Mouse (Mus musculus) intestine, embryonic 14.5 days (tissue): Measurements from ENCODE around the gene Josd2. TPM values are rescaled to one million over a fixed set of nuclear protein-coding genes. Genes with fewer than 3 reads are reported as not detected.
A peak's percentile ranks its signal among the peaks of the same experiment; 100 is the strongest.

ENCODE experiments used
- ATAC-seq: fragments of 200-750 bp; cut with Nextera tagmentation; replicated peaks from 2 replicates; pipeline ENCODE4 v1.8.0; 2017; ENCODE audit warnings: low read depth, moderate number of reproducible peaks, moderate TSS enrichment, moderate library complexity; ENCODE audit not compliant: low FRiP score, low TSS enrichment
- DNase-seq: peaks from one replicate; pipeline ENCODE4 v3.0.0-alpha.2; 2018; ENCODE audit warnings: low spot score
- H3K27ac ChIP-seq: fragments of 300-500 bp; sonication (generic); 2 replicates; pipeline ENCODE4 v1.5.1; 2014; ENCODE audit warnings: low read depth, mild to moderate bottlenecking, control low read depth
- H3K27me3 ChIP-seq: fragments of 300-500 bp; sonication (generic); replicated peaks from 2 replicates; pipeline ENCODE4 v1.6.1; 2014; ENCODE audit warnings: low read length, control low read depth; ENCODE audit not compliant: control insufficient read depth, insufficient read depth
- H3K36me3 ChIP-seq: fragments of 300-500 bp; sonication (generic); 2 replicates; pipeline ENCODE4 v1.6.1; 2014; ENCODE audit warnings: low read length, control low read depth; ENCODE audit not compliant: control insufficient read depth, insufficient read depth
- H3K4me1 ChIP-seq: fragments of 300-500 bp; sonication (generic); replicated peaks from 2 replicates; pipeline ENCODE4 v1.6.1; 2014; ENCODE audit warnings: low read length, control low read depth, mixed read lengths; ENCODE audit not compliant: control insufficient read depth, insufficient read depth
- H3K4me2 ChIP-seq: fragments of 300-500 bp; sonication (generic); 2 replicates; pipeline ENCODE4 v1.6.1; 2014; ENCODE audit warnings: low read length
- H3K4me3 ChIP-seq: fragments of 300-500 bp; sonication (generic); 2 replicates; pipeline ENCODE4 v1.5.1; 2014; ENCODE audit warnings: low read depth, low read length, control low read depth, mixed read lengths
- H3K9ac ChIP-seq: fragments of 300-500 bp; sonication (generic); 2 replicates; pipeline ENCODE4 v1.6.1; 2014; ENCODE audit warnings: mild to moderate bottlenecking, low read length
- H3K9me3 ChIP-seq: fragments of 300-500 bp; sonication (generic); 2 replicates; pipeline ENCODE4 v1.6.1; 2016; ENCODE audit warnings: low read length, control low read depth; ENCODE audit not compliant: control insufficient read depth
- WGBS: fragments of 180-500 bp; shearing (Covaris S2); extraction: QIAGEN DNeasy Blood & Tissue Kit; methylation state at CpG from one replicate; pipeline ENCODE4 v1.1.7; 2014; 5-methylcytosine and 5-hydroxymethylcytosine counted together
- polyA plus RNA-seq: library from polyadenylated mRNA; unstranded; fragments of >200 nt; fragmentation: Nextera tagmentation; extraction: Ambion mirVana; gene quantifications from 2 replicates; pipeline ENCODE4 v1.2.1, GENCODE M21; 2014

The Josd2 gene
- polyA plus RNA-seq, 1 experiment from 2014 or later = 72.1 TPM

- no peak overlapping the region for H3K4me2 ChIP-seq
- no peak overlapping the region for H3K9ac ChIP-seq
- 0 out of 2 replicates have a peak, but pooled peaks cover 4% of the 10 kb centered on the region for H3K4me1 ChIP-seq
- WGBS = 70% methylated on average over 31 of the region's 31 CpGs
- no peak overlapping the region for H3K27ac ChIP-seq
- peaks cover 57% of the 10 kb centered on the region for H3K27me3 ChIP-seq
- no peaks in the 10 kb centered on the region for H3K9me3 ChIP-seq
- H3K4me3 ChIP-seq = no peak overlapping the region
- DNase-seq (no peak), ATAC-seq (no peak)
- no peaks in the 10 kb centered on the region for H3K36me3 ChIP-seq
Measured at GRCm38 (mm10) chr7:44460767-44461502, 6.8 kb upstream of the Josd2 start.

- no peak overlapping the region for H3K4me3 ChIP-seq
- no peak overlapping the region for H3K27ac ChIP-seq
- peaks cover 57% of the 10 kb centered on the region for H3K27me3 ChIP-seq
- no peak overlapping the region for H3K9ac ChIP-seq
- no peak overlapping the region for H3K4me2 ChIP-seq
- 0 out of 2 replicates have a peak, but pooled peaks cover 4% of the 10 kb centered on the region for H3K4me1 ChIP-seq
- H3K36me3 ChIP-seq = no peaks in the 10 kb centered on the region
- 43% methylated on average over 57 of the region's 57 CpGs for WGBS
- ATAC-seq (no peak), DNase-seq (no peak)
- H3K9me3 ChIP-seq = no peaks in the 10 kb centered on the region
Measured at GRCm38 (mm10) chr7:44461503-44462217, 6.1 kb upstream of the Josd2 start.

- no peak for ATAC-seq
- H3K4me2 ChIP-seq = peak overlapping the region; percentile 44
- peaks cover 57% of the 10 kb centered on the region for H3K27me3 ChIP-seq
- H3K27ac ChIP-seq = no peak overlapping the region
- no peaks in the 10 kb centered on the region for H3K36me3 ChIP-seq
- H3K4me1 ChIP-seq = 0 out of 2 replicates have a peak, but pooled peaks cover 4% of the 10 kb centered on the region
- WGBS = 14% methylated on average over 77 of the region's 77 CpGs
- no peaks in the 10 kb centered on the region for H3K9me3 ChIP-seq
- H3K9ac ChIP-seq = no peak overlapping the region
- DNase-seq = peak; percentile 77
- peak overlapping the region; percentile 23 for H3K4me3 ChIP-seq
Measured at GRCm38 (mm10) chr7:44462218-44463055, 5.3 kb upstream of the Josd2 start.

DNA sequence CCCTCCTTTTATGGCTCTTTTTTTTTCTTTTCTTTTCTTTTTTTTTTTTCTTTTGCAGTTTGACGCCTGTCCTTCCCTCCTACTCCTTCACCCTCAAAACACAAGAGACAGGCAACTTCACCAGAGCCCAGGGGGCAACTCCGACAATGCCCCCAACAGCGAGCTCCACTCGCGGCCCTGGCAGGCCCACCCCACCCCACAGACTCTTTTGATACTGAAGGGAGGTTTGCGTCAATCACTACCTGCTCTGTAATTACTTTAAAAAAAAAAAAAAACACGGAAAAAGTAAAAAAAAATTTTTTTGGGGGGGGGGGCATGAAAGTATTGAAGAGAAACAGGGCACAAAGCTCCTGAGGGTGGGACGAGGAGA is 4.7 kb upstream of the Josd2 start:
- Histone ChIP-seq H3K4me2 (peak overlapping the region; percentile 44; the same call in 1 of the 2 replicates), H3K4me3 (0 out of 2 replicates have a peak overlapping the region, but pooled peaks have one; percentile 23)
- no peak for ATAC-seq

GRCm38 (mm10) chr7:44463556-44464225 is 4.1 kb upstream of the Josd2 start:
- H3K4me1 ChIP-seq = peaks cover 8% of the 10 kb centered on the region
- no peak overlapping the region for H3K4me2 ChIP-seq
- no peaks in the 10 kb centered on the region for H3K36me3 ChIP-seq
- WGBS = 82% methylated on average over 10 of the region's 10 CpGs
- no peak overlapping the region for H3K9ac ChIP-seq
- no peak overlapping the region for H3K27ac ChIP-seq
- H3K4me3 ChIP-seq = no peak overlapping the region
- no peak for DNase-seq
- H3K9me3 ChIP-seq = no peaks in the 10 kb centered on the region
- peaks cover 57% of the 10 kb centered on the region for H3K27me3 ChIP-seq
- ATAC-seq = no peak

More for the DNA sequence above, 4.7 kb upstream of the Josd2 start:
- Histone ChIP-seq H3K9ac (no peak overlapping the region), H3K36me3 (no peaks in the 10 kb centered on the region), H3K27ac (no peak overlapping the region), H3K27me3 (peaks cover 57% of the 10 kb centered on the region), H3K4me1 (0 out of 2 replicates have a peak, but pooled peaks cover 4% of the 10 kb centered on the region), H3K9me3 (no peaks in the 10 kb centered on the region)
- WGBS = 25% methylated on average over 8 of the region's 8 CpGs
- no peak for DNase-seq

DNA sequence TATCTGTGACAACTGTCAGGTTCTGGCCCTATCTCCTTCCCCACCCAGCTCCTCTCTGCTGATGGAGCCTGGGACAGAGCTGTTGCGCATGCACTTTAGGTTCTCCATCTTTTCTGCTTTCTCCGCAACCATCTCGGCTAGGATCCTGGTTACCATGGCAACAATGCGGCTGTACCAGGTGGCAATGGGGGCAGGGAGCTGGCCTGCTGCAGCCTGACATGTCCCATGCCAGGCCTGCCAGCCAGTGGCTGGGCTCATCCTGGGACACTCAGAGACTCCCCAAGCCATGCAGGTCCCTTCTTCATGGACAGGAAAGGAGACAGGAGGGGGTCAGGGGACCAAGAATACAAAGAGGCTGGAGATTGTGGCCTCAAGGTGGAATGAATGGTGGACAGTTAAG is 3.3 kb upstream of the Josd2 start:
- ATAC-seq = no peak
- H3K4me2 ChIP-seq = no peak overlapping the region
- no peak overlapping the region for H3K27ac ChIP-seq
- H3K9ac ChIP-seq = no peak overlapping the region
- H3K9me3 ChIP-seq = no peaks in the 10 kb centered on the region
- peaks cover 11% of the 10 kb centered on the region for H3K4me1 ChIP-seq
- H3K27me3 ChIP-seq = peaks cover 52% of the 10 kb centered on the region
- WGBS = 26% methylated on average over 4 of the region's 4 CpGs
- no peak for DNase-seq
- no peak overlapping the region for H3K4me3 ChIP-seq
- no peaks in the 10 kb centered on the region for H3K36me3 ChIP-seq

DNA sequence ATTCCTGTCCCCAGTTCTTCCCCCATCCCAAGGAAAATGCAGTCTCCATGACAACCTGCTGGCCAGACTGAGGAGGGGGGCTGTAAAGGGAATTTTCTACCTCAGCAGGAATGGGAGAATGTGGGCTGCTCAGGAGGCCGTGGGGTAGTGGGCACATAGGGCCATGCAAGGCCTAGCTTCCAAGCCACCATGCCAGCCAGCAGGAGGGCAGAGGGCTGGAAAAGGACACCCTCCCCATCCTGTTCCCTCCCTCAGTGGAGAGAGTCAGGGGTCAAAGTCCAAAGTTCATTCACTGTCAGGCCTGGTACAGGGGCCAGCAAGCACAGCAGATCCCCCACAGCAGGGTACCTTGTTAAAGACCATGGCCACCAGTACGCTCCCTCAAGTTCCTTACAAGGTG is 2.7 kb upstream of the Josd2 start, which contains the start of gene Aspdh:
Aspdh (plus strand) TSS at position 281 of the 400 bp plus-strand sequence.
- WGBS = 66% methylated on average over 2 of the region's 2 CpGs
- DNase-seq = no peak
- Histone ChIP-seq H3K4me3 (no peak within 1 kb of the TSS), H3K27ac (no peak within 1 kb of the TSS), H3K27me3 (peaks cover 47% of the 10 kb centered on the region), H3K36me3 (no peaks in the 10 kb centered on the region), H3K4me1 (peaks cover 11% of the 10 kb centered on the region), H3K9ac (no peak within 1 kb of the TSS), H3K4me2 (no peak within 1 kb of the TSS), H3K9me3 (no peaks in the 10 kb centered on the region)
- ATAC-seq = no peak
